Mouse (Mus musculus) hindbrain, embryonic 13.5 days (tissue): ENCODE measurements around the gene Hagh. TPM values are rescaled to one million over a fixed set of nuclear protein-coding genes. Genes with fewer than 3 reads are reported as not detected.

Experiments used
- ATAC-seq: fragments of 200-750 bp; cut with Nextera tagmentation; 2 replicates; pipeline ENCODE4 v1.8.0; 2017; ENCODE audit warnings: moderate TSS enrichment; ENCODE audit not compliant: low FRiP score
- H3K27ac ChIP-seq: fragments of 300-500 bp; sonication (generic); 2 replicates; pipeline ENCODE4 v1.5.1; 2015; ENCODE audit warnings: inconsistent platforms, mild to moderate bottlenecking, moderate library complexity
- H3K27me3 ChIP-seq: fragments of 300-500 bp; sonication (generic); 2 replicates; pipeline ENCODE4 v1.6.1; 2015; ENCODE audit warnings: mild to moderate bottlenecking, inconsistent platforms
- H3K36me3 ChIP-seq: fragments of 300-500 bp; sonication (generic); 2 replicates; pipeline ENCODE4 v1.6.1; 2015; ENCODE audit warnings: mild to moderate bottlenecking, inconsistent platforms
- H3K4me1 ChIP-seq: fragments of 300-500 bp; sonication (generic); replicated peaks from 2 replicates; pipeline ENCODE4 v1.6.1; 2015; ENCODE audit warnings: inconsistent platforms
- H3K4me2 ChIP-seq: fragments of 300-500 bp; sonication (generic); 2 replicates; pipeline ENCODE4 v1.6.1; 2015; ENCODE audit warnings: inconsistent platforms, mild to moderate bottlenecking, moderate library complexity
- H3K4me3 ChIP-seq: fragments of 300-500 bp; sonication (generic); 2 replicates; pipeline ENCODE4 v1.5.1; 2015; ENCODE audit warnings: mild to moderate bottlenecking, inconsistent platforms
- H3K9ac ChIP-seq: fragments of 300-500 bp; sonication (generic); 2 replicates; pipeline ENCODE4 v1.6.1; 2015; ENCODE audit warnings: mild to moderate bottlenecking, inconsistent platforms
- H3K9me3 ChIP-seq: fragments of 300-500 bp; sonication (generic); 2 replicates; pipeline ENCODE4 v1.6.1; 2016; ENCODE audit warnings: inconsistent platforms
- WGBS: fragments of 180-500 bp; shearing (Covaris S2); methylation state at CpG from one replicate; pipeline ENCODE4 v1.1.7; 2015; 5-methylcytosine and 5-hydroxymethylcytosine counted together
- polyA plus RNA-seq: library from polyadenylated mRNA; unstranded; fragments of >200 nt; fragmentation: Nextera tagmentation; extraction: Ambion mirVana; gene quantifications from 2 replicates; pipeline ENCODE4 v1.2.1, GENCODE M21; 2015

The Hagh gene
- polyA plus RNA-seq, 1 experiment from 2014 or later, result 49.7 TPM

- Histone ChIP-seq H3K4me1 (peaks cover 27% of the 10 kb centered on the region), H3K27me3 (peaks cover 7% of the 10 kb centered on the region), H3K4me3 (peak overlapping the region; percentile 80), H3K4me2 (peak overlapping the region; percentile 91), H3K36me3 (peaks cover 30% of the 10 kb centered on the region), H3K9me3 (no peaks in the 10 kb centered on the region), H3K27ac (no peak overlapping the region), H3K9ac (peak overlapping the region; percentile 82)
- WGBS, result 85% methylated on average over 10 of the region's 10 CpGs
- no peak for ATAC-seq
Observed at GRCm38 (mm10) chr17:24851381-24852125, 11.6 kb downstream of the Hagh start.

DNA sequence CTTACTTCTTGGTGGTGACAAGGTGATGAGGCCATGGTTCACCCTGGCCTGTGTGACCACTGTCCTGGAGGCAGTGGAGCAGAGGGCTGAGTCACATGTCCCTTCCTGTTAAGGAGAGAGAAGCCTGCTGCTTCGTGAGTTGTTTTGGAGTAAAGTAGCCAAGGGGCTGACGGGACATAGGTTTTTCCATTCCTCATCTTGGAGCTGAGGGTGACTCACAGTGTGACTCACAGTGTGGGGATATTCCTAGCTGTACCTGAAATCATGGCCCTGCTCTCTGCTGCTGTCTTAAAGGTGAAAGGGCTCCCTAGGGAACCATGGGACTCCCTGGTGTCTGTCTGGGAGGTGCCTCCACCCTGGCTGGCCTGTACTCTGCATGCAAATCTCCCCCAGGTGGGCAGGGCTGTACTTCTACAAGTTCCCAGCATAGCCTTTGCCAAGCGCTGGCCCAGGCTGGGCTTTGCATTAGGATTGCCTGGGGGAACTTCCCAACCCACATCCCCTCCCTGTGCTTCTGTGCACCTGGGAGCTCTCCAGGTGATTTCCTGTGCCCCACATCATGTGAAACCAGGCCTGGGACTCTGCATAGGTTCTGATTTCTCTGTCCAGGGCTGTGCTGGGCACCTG, 16.0 kb downstream of the Hagh start:
- Histone ChIP-seq H3K27me3 (peaks cover 7% of the 10 kb centered on the region), H3K36me3 (peaks cover 61% of the 10 kb centered on the region), H3K4me2 (no peak overlapping the region), H3K4me1 (peaks cover 9% of the 10 kb centered on the region), H3K4me3 (no peak overlapping the region), H3K9ac (no peak overlapping the region), H3K9me3 (no peaks in the 10 kb centered on the region), H3K27ac (no peak overlapping the region)
- ATAC-seq, result no peak
- WGBS, result 81% methylated on average over 3 of the region's 3 CpGs

DNA sequence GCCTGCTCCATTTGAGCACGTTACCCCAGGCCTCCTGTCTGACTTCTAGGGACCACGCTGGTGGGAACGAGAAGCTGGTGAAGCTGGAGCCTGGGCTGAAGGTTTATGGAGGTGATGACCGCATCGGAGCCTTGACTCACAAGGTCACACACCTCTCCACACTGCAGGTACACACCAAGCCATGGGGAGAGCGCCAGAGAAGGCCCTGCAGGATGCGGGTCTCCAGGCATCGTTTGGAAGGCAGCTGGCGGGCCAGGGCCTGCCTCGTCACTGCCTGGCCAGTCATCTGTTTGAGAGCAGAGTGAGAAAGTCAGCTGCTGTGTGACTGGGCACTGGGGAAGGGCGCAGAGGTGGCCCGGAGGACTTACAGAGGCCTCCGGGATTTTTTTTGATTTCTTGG, 16.6 kb downstream of the Hagh start:
- Histone ChIP-seq H3K4me2 (no peak overlapping the region), H3K27me3 (peaks cover 3% of the 10 kb centered on the region), H3K27ac (no peak overlapping the region), H3K9me3 (no peaks in the 10 kb centered on the region), H3K9ac (no peak overlapping the region), H3K4me1 (peaks cover 3% of the 10 kb centered on the region), H3K4me3 (no peak overlapping the region), H3K36me3 (peaks cover 67% of the 10 kb centered on the region)
- 91% methylated on average over 13 of the region's 13 CpGs for WGBS
- no peak for ATAC-seq

DNA sequence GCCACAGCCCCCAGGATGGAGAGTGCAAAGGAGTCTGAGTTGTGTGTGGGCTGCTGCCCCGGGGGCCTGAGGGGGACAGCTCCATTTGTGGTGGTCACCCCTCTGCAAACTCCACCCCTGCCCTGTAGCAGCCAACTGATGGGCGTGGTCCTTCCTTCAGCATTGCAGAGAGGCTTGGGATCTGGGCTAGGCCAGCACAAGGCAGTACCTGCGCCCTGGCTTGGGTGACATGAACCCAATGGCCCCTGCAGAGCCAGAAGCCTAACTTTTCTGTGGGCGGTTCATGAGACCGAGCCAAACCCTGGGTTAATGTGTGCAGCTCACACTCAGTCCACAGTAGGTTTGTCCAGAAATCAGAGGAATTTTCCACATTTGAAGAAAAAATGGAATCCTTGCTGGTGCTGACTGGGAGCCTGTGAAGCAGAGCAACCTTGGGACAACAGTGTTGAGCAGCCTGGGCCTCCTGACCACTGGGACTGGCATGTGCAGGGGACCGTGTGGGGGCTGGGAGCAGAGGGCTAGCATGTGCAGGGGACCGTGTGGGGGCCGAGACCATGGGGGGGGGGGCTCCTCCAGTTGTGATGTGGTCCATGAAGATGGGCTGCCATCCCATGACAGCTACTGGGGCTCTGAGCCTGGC, 18.0 kb downstream of the Hagh start:
- H3K4me1 ChIP-seq, result no peaks in the 10 kb centered on the region
- 86% methylated on average over 8 of the region's 8 CpGs for WGBS
- H3K9me3 ChIP-seq, result no peaks in the 10 kb centered on the region
- H3K36me3 ChIP-seq, result peaks cover 80% of the 10 kb centered on the region
- H3K27ac ChIP-seq, result no peak overlapping the region
- no peak overlapping the region for H3K9ac ChIP-seq
- H3K27me3 ChIP-seq, result no peaks in the 10 kb centered on the region
- H3K4me2 ChIP-seq, result no peak overlapping the region
- H3K4me3 ChIP-seq, result no peak overlapping the region
- ATAC-seq, result no peak

DNA sequence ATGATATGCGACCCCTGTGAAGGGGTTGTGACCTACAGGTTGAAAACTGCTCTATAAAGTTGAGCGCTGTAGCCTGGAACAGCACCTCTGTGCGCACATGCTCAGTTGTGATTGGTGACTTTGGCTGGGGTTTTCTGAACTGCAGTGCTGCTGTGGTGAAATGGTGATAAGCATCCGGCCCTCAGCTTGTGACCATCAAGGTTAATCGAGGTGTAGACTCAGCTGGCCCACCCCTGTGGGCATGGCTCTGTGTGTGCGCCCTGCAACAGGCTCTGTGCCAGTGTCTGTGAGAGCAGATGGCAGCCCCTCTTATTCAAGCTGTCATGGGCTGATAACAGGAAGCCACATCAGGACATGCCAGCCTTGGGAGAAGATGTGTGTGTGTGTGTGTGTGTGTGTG, 19.0 kb downstream of the Hagh start:
- no peak overlapping the region for H3K27ac ChIP-seq
- 85% methylated on average over 6 of the region's 6 CpGs for WGBS

GRCm38 (mm10) chr17:24860076-24860475, 20.1 kb downstream of the Hagh start:
- H3K27ac ChIP-seq, result no peak overlapping the region
- H3K9ac ChIP-seq, result no peak overlapping the region
- no peaks in the 10 kb centered on the region for H3K27me3 ChIP-seq
- H3K4me2 ChIP-seq, result no peak overlapping the region
- WGBS, result 91% methylated on average over 8 of the region's 8 CpGs
- no peak overlapping the region for H3K4me3 ChIP-seq
- H3K36me3 ChIP-seq, result peaks cover 82% of the 10 kb centered on the region
- ATAC-seq, result no peak
- no peaks in the 10 kb centered on the region for H3K4me1 ChIP-seq
- H3K9me3 ChIP-seq, result no peaks in the 10 kb centered on the region

More for the DNA sequence above, 19.0 kb downstream of the Hagh start:
- no peaks in the 10 kb centered on the region for H3K27me3 ChIP-seq
- H3K36me3 ChIP-seq, result peaks cover 79% of the 10 kb centered on the region
- no peak overlapping the region for H3K4me3 ChIP-seq
- no peak for ATAC-seq
- no peaks in the 10 kb centered on the region for H3K4me1 ChIP-seq
- H3K4me2 ChIP-seq, result no peak overlapping the region
- no peak overlapping the region; the same call in 1 of the 2 replicates for H3K9ac ChIP-seq
- H3K9me3 ChIP-seq, result no peaks in the 10 kb centered on the region

DNA sequence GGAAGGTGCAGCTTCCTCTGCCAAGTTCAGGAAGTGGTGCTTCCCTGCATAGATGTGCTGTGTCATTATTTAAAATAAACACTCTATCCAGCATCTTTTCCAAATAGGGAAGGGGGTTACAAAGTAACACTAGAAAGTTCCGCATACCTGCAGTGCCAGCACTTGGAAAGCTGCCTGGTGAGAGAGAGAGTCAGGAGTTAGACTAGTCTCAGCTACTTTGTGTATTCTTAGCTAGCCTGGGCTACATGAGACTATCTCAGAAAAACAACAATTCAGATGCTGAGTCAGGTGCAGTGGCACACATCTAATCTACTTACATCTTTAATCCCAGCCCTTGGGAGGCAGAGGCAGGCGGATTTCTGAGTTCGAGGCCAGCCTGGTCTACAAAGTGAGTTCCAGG, 21.8 kb downstream of the Hagh start:
- H3K36me3 ChIP-seq, result peaks cover 78% of the 10 kb centered on the region
- no peak for ATAC-seq
- H3K27me3 ChIP-seq, result no peaks in the 10 kb centered on the region
- no peak overlapping the region for H3K4me2 ChIP-seq
- no peak overlapping the region for H3K4me3 ChIP-seq
- H3K9me3 ChIP-seq, result no peaks in the 10 kb centered on the region
- H3K9ac ChIP-seq, result no peak overlapping the region
- no peaks in the 10 kb centered on the region for H3K4me1 ChIP-seq
- 98% methylated on average over 3 of the region's 3 CpGs for WGBS
- H3K27ac ChIP-seq, result no peak overlapping the region

- peaks cover 51% of the 10 kb centered on the region for H3K36me3 ChIP-seq
- ATAC-seq, result no peak
- H3K27me3 ChIP-seq, result 0 out of 2 replicates have a peak, but pooled peaks cover 3% of the 10 kb centered on the region
- no peak within 1 kb of the TSS for H3K27ac ChIP-seq
- H3K9me3 ChIP-seq, result no peaks in the 10 kb centered on the region
- H3K4me3 ChIP-seq, result no peak within 1 kb of the TSS
- 87% methylated on average over 8 of the region's 8 CpGs for WGBS
- H3K9ac ChIP-seq, result peak within 1 kb of the TSS; percentile 35; the same call in 1 of the 2 replicates
- no peak within 1 kb of the TSS for H3K4me2 ChIP-seq
- H3K4me1 ChIP-seq, result no peaks in the 10 kb centered on the region
Observed at GRCm38 (mm10) chr17:24865776-24866175, 25.8 kb downstream of the Hagh start, which contains the start of gene Igfals. TSS of gene Igfals (plus strand) at chr17:24865997.

- 92% methylated on average over 10 of the region's 10 CpGs for WGBS
- Histone ChIP-seq H3K27ac (no peak overlapping the region), H3K4me2 (no peak overlapping the region), H3K36me3 (peaks cover 30% of the 10 kb centered on the region), H3K4me1 (no peaks in the 10 kb centered on the region), H3K9me3 (no peaks in the 10 kb centered on the region), H3K9ac (no peak overlapping the region), H3K27me3 (0 out of 2 replicates have a peak, but pooled peaks cover 3% of the 10 kb centered on the region), H3K4me3 (no peak overlapping the region)
- no peak for ATAC-seq
Observed at GRCm38 (mm10) chr17:24867914-24868313, 28.0 kb downstream of the Hagh start.

DNA sequence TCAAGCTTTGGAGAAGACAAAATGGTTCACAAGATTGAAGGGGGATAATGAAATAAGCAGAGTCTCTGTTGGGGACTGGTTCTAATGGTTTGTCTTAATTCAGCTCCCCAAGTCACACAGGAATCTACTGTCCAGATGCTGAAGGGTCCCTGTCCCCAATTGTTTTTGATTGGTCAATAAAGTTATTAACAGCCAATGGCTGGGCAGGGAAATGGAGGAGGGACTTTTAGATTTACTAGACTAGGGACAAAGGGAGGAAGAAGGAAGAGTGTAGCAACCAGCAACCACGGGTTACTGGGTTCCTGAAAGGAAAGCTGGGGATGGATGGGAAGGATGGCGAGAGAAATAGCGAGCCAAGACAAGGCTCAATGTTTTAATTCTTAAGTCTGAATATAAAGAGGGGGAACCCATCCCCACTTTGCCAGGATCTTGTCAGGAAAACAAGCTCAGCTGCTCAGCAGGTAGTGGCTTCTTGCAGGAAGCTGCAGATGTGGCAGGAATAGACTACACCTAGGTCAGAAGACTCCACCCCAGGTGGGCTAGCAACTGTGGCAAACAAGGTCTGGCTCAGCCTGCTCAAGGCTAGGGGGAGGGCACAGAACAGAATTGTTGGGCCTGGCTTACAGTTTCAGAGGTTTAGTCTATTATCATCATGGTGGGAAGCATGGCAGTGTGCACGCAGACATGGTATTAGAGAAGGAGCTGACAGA, 33.9 kb downstream of the Hagh start:
- H3K27ac ChIP-seq, result no peak overlapping the region
- no peak for ATAC-seq
- H3K4me1 ChIP-seq, result no peaks in the 10 kb centered on the region
- 52% methylated on average over 4 of the region's 4 CpGs for WGBS
- H3K36me3 ChIP-seq, result no peaks in the 10 kb centered on the region
- H3K4me2 ChIP-seq, result no peak overlapping the region
- no peak overlapping the region for H3K4me3 ChIP-seq
- H3K9me3 ChIP-seq, result no peaks in the 10 kb centered on the region
- H3K9ac ChIP-seq, result no peak overlapping the region
- 0 out of 2 replicates have a peak, but pooled peaks cover 3% of the 10 kb centered on the region for H3K27me3 ChIP-seq

DNA sequence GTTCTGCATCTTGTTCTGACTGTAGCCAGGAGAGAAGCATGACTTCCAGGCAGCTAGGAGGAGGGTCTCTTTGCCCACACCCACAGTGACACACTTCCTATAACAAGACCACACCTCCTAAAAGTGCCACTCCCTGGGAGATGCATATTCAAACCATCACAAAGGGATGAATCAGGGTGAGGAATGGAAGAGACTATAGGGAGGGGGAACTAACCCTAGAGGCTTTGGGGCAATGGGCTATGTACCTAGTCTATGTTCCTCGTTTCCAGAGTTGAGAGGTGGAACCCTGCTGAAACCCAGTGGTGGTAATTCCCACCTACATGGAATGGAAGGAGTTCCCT, 34.4 kb downstream of the Hagh start:
- H3K4me1 ChIP-seq, result no peaks in the 10 kb centered on the region

GRCm38 (mm10) chr17:24874989-24875388, 35.0 kb downstream of the Hagh start:
- 85% methylated on average over 8 of the region's 8 CpGs for WGBS
- H3K4me1 ChIP-seq, result no peaks in the 10 kb centered on the region
- H3K27me3 ChIP-seq, result no peaks in the 10 kb centered on the region
- H3K9me3 ChIP-seq, result no peaks in the 10 kb centered on the region
- H3K9ac ChIP-seq, result no peak overlapping the region
- no peaks in the 10 kb centered on the region for H3K36me3 ChIP-seq
- no peak for ATAC-seq
- H3K4me3 ChIP-seq, result no peak overlapping the region
- no peak overlapping the region for H3K27ac ChIP-seq
- no peak overlapping the region for H3K4me2 ChIP-seq

More for the DNA sequence above, 34.4 kb downstream of the Hagh start:
- 0 out of 2 replicates have a peak, but pooled peaks cover 3% of the 10 kb centered on the region for H3K27me3 ChIP-seq
- no peak for ATAC-seq
- WGBS, result 42% methylated on average over 1 of the region's 1 CpGs
- no peaks in the 10 kb centered on the region for H3K9me3 ChIP-seq
- H3K4me2 ChIP-seq, result no peak overlapping the region
- H3K27ac ChIP-seq, result no peak overlapping the region
- no peaks in the 10 kb centered on the region for H3K36me3 ChIP-seq
- H3K4me3 ChIP-seq, result no peak overlapping the region
- no peak overlapping the region for H3K9ac ChIP-seq
